Mouse (Mus musculus): Measurements from ENCODE around the gene Dnase2b. TPM values are rescaled to one million over a fixed set of nuclear protein-coding genes. Genes with fewer than 3 reads are reported as not detected.

Dnase2b gene
- polyA plus RNA-seq, 1 experiment from 2014 or later: 4.8 TPM

DNA sequence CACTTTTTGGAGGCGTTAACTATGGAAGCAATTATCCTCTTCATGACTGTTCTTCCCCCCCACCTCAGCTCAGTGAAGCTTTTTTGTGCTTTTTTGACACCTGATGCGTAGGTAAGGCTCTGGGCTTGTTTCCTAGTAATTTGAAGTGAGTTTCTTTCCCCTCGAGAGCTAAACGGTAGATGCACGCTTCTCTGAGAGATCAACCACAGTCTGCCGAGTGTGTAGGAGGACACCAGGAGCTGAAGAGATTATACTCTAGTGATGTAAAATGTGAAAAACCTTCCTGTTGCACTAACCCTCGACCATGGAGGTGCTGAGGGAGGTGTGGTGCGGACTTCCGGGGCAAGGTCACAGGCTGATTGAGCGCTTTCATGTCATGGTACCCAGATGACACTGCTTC lies 4.7 kb upstream of the Dnase2b start:
- H3K27ac ChIP-seq (ENCODE audit: low read length): no peak overlapping the region
- WGBS (ENCODE audit: insufficient replicate concordance): 73% methylated on average over 10 of the region's 10 CpGs
- no peak overlapping the region for H3K9ac ChIP-seq (ENCODE audit: low read depth, low read length)
- no peak overlapping the region for H3K4me3 ChIP-seq (ENCODE audit: low read depth, low read length)
- H3K9me3 ChIP-seq (replicated peaks; ENCODE audit: control insufficient read depth, low read length): no peaks in the 10 kb centered on the region
- H3K36me3 ChIP-seq (ENCODE audit: control insufficient read depth, insufficient read depth): no peaks in the 10 kb centered on the region
- H3K4me1 ChIP-seq (ENCODE audit: control insufficient read depth, low read depth, low read length): peaks cover 9% of the 10 kb centered on the region
- H3K4me2 ChIP-seq (ENCODE audit: low read depth, low read length): no peak overlapping the region
- H3K27me3 ChIP-seq (ENCODE audit: control insufficient read depth, insufficient read depth, low read depth, low read length): no peaks in the 10 kb centered on the region
- no peak for ATAC-seq (ENCODE audit: low read depth)

GRCm38 (mm10) chr3:146618357-146618756 lies 3.0 kb upstream of the Dnase2b start:
- Histone ChIP-seq H3K4me2 (ENCODE audit: low read depth, low read length) (no peak overlapping the region), H3K27me3 (ENCODE audit: control insufficient read depth, insufficient read depth, low read depth, low read length) (no peaks in the 10 kb centered on the region), H3K9me3 (replicated peaks; ENCODE audit: control insufficient read depth, low read length) (no peaks in the 10 kb centered on the region), H3K27ac (ENCODE audit: low read length) (no peak overlapping the region), H3K4me1 (ENCODE audit: control insufficient read depth, low read depth, low read length) (peaks cover 9% of the 10 kb centered on the region), H3K4me3 (ENCODE audit: low read depth, low read length) (no peak overlapping the region), H3K36me3 (ENCODE audit: control insufficient read depth, insufficient read depth) (no peaks in the 10 kb centered on the region), H3K9ac (ENCODE audit: low read depth, low read length) (no peak overlapping the region)
- ATAC-seq (ENCODE audit: low read depth): peak; percentile 68; the same call in 1 of the 2 replicates
- 17% methylated on average over 4 of the region's 4 CpGs for WGBS (ENCODE audit: insufficient replicate concordance)

- H3K4me2 ChIP-seq (ENCODE audit: low read depth, low read length): no peak overlapping the region
- peaks cover 9% of the 10 kb centered on the region for H3K4me1 ChIP-seq (ENCODE audit: control insufficient read depth, low read depth, low read length)
- H3K36me3 ChIP-seq (ENCODE audit: control insufficient read depth, insufficient read depth): no peaks in the 10 kb centered on the region
- H3K4me3 ChIP-seq (ENCODE audit: low read depth, low read length): no peak overlapping the region
- H3K9me3 ChIP-seq (replicated peaks; ENCODE audit: control insufficient read depth, low read length): no peaks in the 10 kb centered on the region
- no peaks in the 10 kb centered on the region for H3K27me3 ChIP-seq (ENCODE audit: control insufficient read depth, insufficient read depth, low read depth, low read length)
- no peak overlapping the region for H3K9ac ChIP-seq (ENCODE audit: low read depth, low read length)
- peak; percentile 35; the same call in 1 of the 2 replicates for ATAC-seq (ENCODE audit: low read depth)
- H3K27ac ChIP-seq (ENCODE audit: low read length): no peak overlapping the region
These were observed 2.5 kb upstream of the Dnase2b start for GRCm38 (mm10) chr3:146617946-146618345.

DNA sequence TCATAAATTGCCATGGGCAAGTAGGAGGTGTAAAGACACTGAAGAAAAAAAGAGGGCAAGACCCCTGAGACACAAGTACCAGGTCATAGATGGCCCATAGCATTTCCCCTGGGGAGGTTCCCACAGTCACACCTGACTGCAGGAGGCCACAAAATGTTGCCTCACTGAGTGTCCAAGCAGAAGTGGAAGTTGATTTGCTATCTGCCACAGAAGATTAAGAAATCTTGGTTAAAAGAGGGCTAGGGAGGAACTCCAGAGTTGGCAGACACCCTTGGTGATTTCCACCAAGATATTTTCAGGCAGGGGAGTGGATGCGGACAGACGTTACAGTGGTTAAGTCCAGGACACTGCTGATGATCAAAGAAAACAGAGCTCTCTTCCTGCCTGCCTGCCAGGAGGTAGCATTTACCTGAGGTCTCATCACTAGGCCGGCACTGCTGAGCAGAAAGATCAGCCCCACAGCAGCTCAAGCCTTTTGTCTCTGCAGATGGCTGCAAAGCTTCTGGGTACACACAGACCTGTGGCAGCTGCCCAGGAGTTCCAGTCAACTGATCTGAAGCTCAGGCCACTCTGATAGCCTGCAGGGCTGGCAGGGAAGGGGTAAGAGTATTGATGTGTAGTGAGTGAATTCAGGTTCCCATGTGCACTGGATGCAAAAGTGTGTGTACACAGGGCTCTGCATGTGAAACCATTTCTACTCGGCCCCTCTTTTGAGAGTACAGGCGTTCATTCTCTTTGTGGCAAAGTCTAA lies 1.3 kb upstream of the Dnase2b start:
- 0 out of 2 replicates have a peak, but pooled peaks have one; percentile 16 for ATAC-seq (ENCODE audit: low read depth)
- H3K27ac ChIP-seq (ENCODE audit: low read length): no peak overlapping the region
- H3K36me3 ChIP-seq (ENCODE audit: control insufficient read depth, insufficient read depth): no peaks in the 10 kb centered on the region
- H3K9ac ChIP-seq (ENCODE audit: low read depth, low read length): no peak overlapping the region
- no peaks in the 10 kb centered on the region for H3K9me3 ChIP-seq (replicated peaks; ENCODE audit: control insufficient read depth, low read length)
- no peaks in the 10 kb centered on the region for H3K27me3 ChIP-seq (ENCODE audit: control insufficient read depth, insufficient read depth, low read depth, low read length)
- H3K4me2 ChIP-seq (ENCODE audit: low read depth, low read length): no peak overlapping the region
- no peak overlapping the region for H3K4me3 ChIP-seq (ENCODE audit: low read depth, low read length)
- WGBS (ENCODE audit: insufficient replicate concordance): 57% methylated on average over 5 of the region's 5 CpGs
- H3K4me1 ChIP-seq (ENCODE audit: control insufficient read depth, low read depth, low read length): peaks cover 9% of the 10 kb centered on the region

DNA sequence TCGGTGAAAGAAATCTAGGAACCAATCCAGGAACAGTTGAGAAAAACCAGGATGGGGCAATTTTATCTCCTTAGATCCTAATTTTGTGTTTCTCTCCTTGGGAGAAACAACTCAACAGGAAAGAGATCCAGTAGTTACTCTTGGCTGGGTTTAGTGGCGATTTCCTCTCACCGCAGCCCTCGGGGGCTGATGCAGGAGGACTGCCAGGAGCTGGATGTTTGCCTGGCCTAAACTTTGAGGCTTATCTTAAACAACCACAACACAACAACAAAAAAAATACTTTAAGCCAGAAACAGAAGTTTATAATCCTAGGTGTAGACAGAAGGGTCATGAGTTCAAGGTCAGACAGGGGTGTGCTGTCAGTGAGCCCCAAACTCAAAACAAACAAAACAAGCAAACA lies 3.6 kb downstream of the Dnase2b start:
- no peak overlapping the region for H3K27ac ChIP-seq (ENCODE audit: low read length)
- no peaks in the 10 kb centered on the region for H3K9me3 ChIP-seq (replicated peaks; ENCODE audit: control insufficient read depth, low read length)
- no peaks in the 10 kb centered on the region for H3K27me3 ChIP-seq (ENCODE audit: control insufficient read depth, insufficient read depth, low read depth, low read length)
- H3K4me1 ChIP-seq (ENCODE audit: control insufficient read depth, low read depth, low read length): no peaks in the 10 kb centered on the region
- 63% methylated on average over 4 of the region's 4 CpGs for WGBS (ENCODE audit: insufficient replicate concordance)
- ATAC-seq (ENCODE audit: low read depth): no peak
- no peak overlapping the region for H3K9ac ChIP-seq (ENCODE audit: low read depth, low read length)
- no peak overlapping the region for H3K4me2 ChIP-seq (ENCODE audit: low read depth, low read length)
- no peaks in the 10 kb centered on the region for H3K36me3 ChIP-seq (ENCODE audit: control insufficient read depth, insufficient read depth)
- no peak overlapping the region for H3K4me3 ChIP-seq (ENCODE audit: low read depth, low read length)

GRCm38 (mm10) chr3:146611261-146611660 lies 4.1 kb downstream of the Dnase2b start:
- Histone ChIP-seq H3K27ac (ENCODE audit: low read length) (no peak overlapping the region), H3K27me3 (ENCODE audit: control insufficient read depth, insufficient read depth, low read depth, low read length) (no peaks in the 10 kb centered on the region), H3K36me3 (ENCODE audit: control insufficient read depth, insufficient read depth) (no peaks in the 10 kb centered on the region), H3K9me3 (replicated peaks; ENCODE audit: control insufficient read depth, low read length) (no peaks in the 10 kb centered on the region), H3K4me1 (ENCODE audit: control insufficient read depth, low read depth, low read length) (no peaks in the 10 kb centered on the region), H3K4me3 (ENCODE audit: low read depth, low read length) (no peak overlapping the region), H3K4me2 (ENCODE audit: low read depth, low read length) (no peak overlapping the region), H3K9ac (ENCODE audit: low read depth, low read length) (no peak overlapping the region)
- no peak for ATAC-seq (ENCODE audit: low read depth)
- 66% methylated on average over 4 of the region's 4 CpGs for WGBS (ENCODE audit: insufficient replicate concordance)

DNA sequence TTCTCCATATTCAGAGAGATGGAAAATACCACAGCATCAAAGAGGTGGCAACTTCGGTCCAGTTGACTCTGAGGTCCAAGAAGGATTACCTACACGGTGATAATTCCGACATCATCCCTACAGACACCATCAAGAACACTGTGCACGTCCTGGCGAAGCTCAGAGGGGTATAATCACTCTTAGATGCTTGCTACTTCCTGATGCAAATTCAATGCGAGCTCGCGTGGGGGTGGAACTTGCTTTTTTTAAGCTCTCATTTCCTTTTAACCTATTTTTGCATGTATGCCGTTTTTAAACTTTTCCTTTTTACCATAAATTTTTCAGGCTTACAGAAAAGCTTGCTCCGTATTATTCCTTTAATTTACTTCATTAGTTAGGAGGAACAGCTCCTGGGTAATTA lies 5.1 kb downstream of the Dnase2b start:
- Histone ChIP-seq H3K4me3 (ENCODE audit: low read depth, low read length) (no peak overlapping the region), H3K9ac (ENCODE audit: low read depth, low read length) (no peak overlapping the region), H3K27me3 (ENCODE audit: control insufficient read depth, insufficient read depth, low read depth, low read length) (no peaks in the 10 kb centered on the region), H3K27ac (ENCODE audit: low read length) (no peak overlapping the region), H3K9me3 (replicated peaks; ENCODE audit: control insufficient read depth, low read length) (no peaks in the 10 kb centered on the region), H3K36me3 (ENCODE audit: control insufficient read depth, insufficient read depth) (no peaks in the 10 kb centered on the region), H3K4me1 (ENCODE audit: control insufficient read depth, low read depth, low read length) (no peaks in the 10 kb centered on the region), H3K4me2 (ENCODE audit: low read depth, low read length) (no peak overlapping the region)
- ATAC-seq (ENCODE audit: low read depth): no peak
- 60% methylated on average over 10 of the region's 10 CpGs for WGBS (ENCODE audit: insufficient replicate concordance)

DNA sequence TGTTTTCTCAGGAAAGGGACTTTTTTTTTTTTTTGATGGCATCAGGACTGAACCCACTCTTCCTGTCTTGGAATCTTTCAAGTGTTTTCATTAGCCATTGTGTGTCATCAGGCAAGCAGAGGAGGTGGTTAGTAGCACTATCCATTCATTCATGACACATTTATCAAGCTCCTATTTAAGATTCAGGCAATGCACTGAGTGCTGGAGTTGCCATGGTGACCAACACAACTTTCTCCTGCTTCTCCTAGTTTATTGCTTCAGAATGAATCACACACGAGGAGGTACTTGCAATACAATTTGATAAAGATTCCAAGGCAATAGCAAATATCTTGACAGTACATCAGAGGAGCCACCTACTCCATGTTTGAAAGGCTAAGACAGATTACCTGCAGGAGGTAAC lies 8.0 kb downstream of the Dnase2b start:
- H3K4me1 ChIP-seq (ENCODE audit: control insufficient read depth, low read depth, low read length): no peaks in the 10 kb centered on the region
- no peak overlapping the region for H3K4me3 ChIP-seq (ENCODE audit: low read depth, low read length)
- ATAC-seq (ENCODE audit: low read depth): no peak
- H3K9me3 ChIP-seq (replicated peaks; ENCODE audit: control insufficient read depth, low read length): no peaks in the 10 kb centered on the region
- H3K4me2 ChIP-seq (ENCODE audit: low read depth, low read length): no peak overlapping the region
- H3K27ac ChIP-seq (ENCODE audit: low read length): no peak overlapping the region
- H3K36me3 ChIP-seq (ENCODE audit: control insufficient read depth, insufficient read depth): no peaks in the 10 kb centered on the region
- WGBS (ENCODE audit: insufficient replicate concordance): 41% methylated on average over 1 of the region's 1 CpGs
- H3K27me3 ChIP-seq (ENCODE audit: control insufficient read depth, insufficient read depth, low read depth, low read length): no peaks in the 10 kb centered on the region
- H3K9ac ChIP-seq (ENCODE audit: low read depth, low read length): no peak overlapping the region

GRCm38 (mm10) chr3:146604647-146605046 lies 10.7 kb downstream of the Dnase2b start:
- H3K36me3 ChIP-seq (ENCODE audit: control insufficient read depth, insufficient read depth): no peaks in the 10 kb centered on the region
- ATAC-seq (ENCODE audit: low read depth): no peak
- H3K27ac ChIP-seq (ENCODE audit: low read length): no peak overlapping the region
- H3K9me3 ChIP-seq (replicated peaks; ENCODE audit: control insufficient read depth, low read length): no peaks in the 10 kb centered on the region
- H3K9ac ChIP-seq (ENCODE audit: low read depth, low read length): no peak overlapping the region
- peaks cover 8% of the 10 kb centered on the region for H3K4me1 ChIP-seq (ENCODE audit: control insufficient read depth, low read depth, low read length)
- H3K4me2 ChIP-seq (ENCODE audit: low read depth, low read length): no peak overlapping the region
- no peak overlapping the region for H3K4me3 ChIP-seq (ENCODE audit: low read depth, low read length)
- H3K27me3 ChIP-seq (ENCODE audit: control insufficient read depth, insufficient read depth, low read depth, low read length): no peaks in the 10 kb centered on the region
- 44% methylated on average over 9 of the region's 9 CpGs for WGBS (ENCODE audit: insufficient replicate concordance)

Measured in liver, embryonic 16.5 days (tissue).